Mouse (Mus musculus) heart, embryonic 11.5 days (tissue): ENCODE data around the gene Slc35e3. TPM values are rescaled to one million over a fixed set of nuclear protein-coding genes. Genes with fewer than 3 reads are reported as not detected.
"Not testable (repeated sequence)": the region's sequence is repeated elsewhere in the genome, so short reads cannot be mapped to it uniquely, and the experiment has no call there.

Experiments used
- ATAC-seq: fragments of 200-750 bp; cut with Nextera tagmentation; replicated peaks from 2 replicates; pipeline ENCODE4 v1.8.0; 2017; ENCODE audit warnings: moderate library complexity; ENCODE audit not compliant: insufficient number of reproducible peaks, low FRiP score, low TSS enrichment
- H3K27ac ChIP-seq: fragments of 300-500 bp; sonication (generic); 2 replicates; pipeline ENCODE4 v1.5.1; 2014; ENCODE audit warnings: mild to moderate bottlenecking, low read depth, low read length
- H3K27me3 ChIP-seq: fragments of 300-500 bp; sonication (generic); 2 replicates; pipeline ENCODE4 v1.6.1; 2014; ENCODE audit warnings: mild to moderate bottlenecking, low read length, mixed read lengths; ENCODE audit not compliant: control insufficient read depth, insufficient read depth
- H3K36me3 ChIP-seq: fragments of 300-500 bp; sonication (generic); 2 replicates; pipeline ENCODE4 v1.6.1; 2014; ENCODE audit warnings: mild to moderate bottlenecking, low read length, moderate library complexity, mixed read lengths; ENCODE audit not compliant: control insufficient read depth, insufficient read depth
- H3K4me1 ChIP-seq: fragments of 300-500 bp; sonication (generic); 2 replicates; pipeline ENCODE4 v1.6.1; 2014; ENCODE audit warnings: low read length; ENCODE audit not compliant: control insufficient read depth, insufficient read depth
- H3K4me2 ChIP-seq: fragments of 300-500 bp; sonication (generic); 2 replicates; pipeline ENCODE4 v1.6.1; 2014; ENCODE audit warnings: mild to moderate bottlenecking, moderate library complexity
- H3K4me3 ChIP-seq: fragments of 300-500 bp; sonication (generic); 2 replicates; pipeline ENCODE4 v1.5.1; 2014; ENCODE audit warnings: low read depth, low read length
- H3K9ac ChIP-seq: fragments of 300-500 bp; sonication (generic); 2 replicates; pipeline ENCODE4 v1.6.1; 2014; ENCODE audit warnings: mild to moderate bottlenecking, low read depth, low read length, moderate library complexity
- H3K9me3 ChIP-seq: fragments of 300-500 bp; sonication (generic); replicated peaks from 2 replicates; pipeline ENCODE4 v1.6.1; 2016; ENCODE audit warnings: low read length; ENCODE audit not compliant: control insufficient read depth
- WGBS: fragments of 180-500 bp; shearing (Covaris S2); extraction: QIAGEN DNeasy Blood & Tissue Kit; methylation state at CpG from one replicate; pipeline ENCODE4 v1.1.7; 2014; ENCODE audit not compliant: insufficient replicate concordance; 5-methylcytosine and 5-hydroxymethylcytosine counted together
- polyA plus RNA-seq: library from polyadenylated mRNA; unstranded; fragments of >200 nt; fragmentation: Nextera tagmentation; extraction: Ambion mirVana; gene quantifications from 2 replicates; pipeline ENCODE4 v1.2.1, GENCODE M21; 2014

The Slc35e3 gene
- polyA plus RNA-seq, 1 experiment from 2014 or later = 6.9 TPM

GRCm38 (mm10) chr10:117758749-117759727 lies 12.9 kb upstream of the Slc35e3 start:
- WGBS = 84% methylated on average over 18 of the region's 18 CpGs
- H3K4me1 ChIP-seq = no peaks in the 10 kb centered on the region
- no peak overlapping the region for H3K4me3 ChIP-seq
- no peak overlapping the region for H3K4me2 ChIP-seq
- no peak overlapping the region for H3K27ac ChIP-seq
- no peaks in the 10 kb centered on the region for H3K9me3 ChIP-seq
- H3K27me3 ChIP-seq = no peaks in the 10 kb centered on the region
- ATAC-seq = no peak
- H3K9ac ChIP-seq = no peak overlapping the region
- H3K36me3 ChIP-seq = peaks cover 68% of the 10 kb centered on the region

GRCm38 (mm10) chr10:117758344-117758743 lies 12.2 kb upstream of the Slc35e3 start:
- not testable (repeated sequence) for H3K4me1 ChIP-seq, H3K27ac ChIP-seq, H3K9me3 ChIP-seq, H3K4me2 ChIP-seq, ATAC-seq, H3K27me3 ChIP-seq, H3K4me3 ChIP-seq, H3K9ac ChIP-seq
- 97% methylated on average over 3 of the region's 3 CpGs for WGBS
- H3K36me3 ChIP-seq = peaks cover 63% of the 10 kb centered on the region

DNA sequence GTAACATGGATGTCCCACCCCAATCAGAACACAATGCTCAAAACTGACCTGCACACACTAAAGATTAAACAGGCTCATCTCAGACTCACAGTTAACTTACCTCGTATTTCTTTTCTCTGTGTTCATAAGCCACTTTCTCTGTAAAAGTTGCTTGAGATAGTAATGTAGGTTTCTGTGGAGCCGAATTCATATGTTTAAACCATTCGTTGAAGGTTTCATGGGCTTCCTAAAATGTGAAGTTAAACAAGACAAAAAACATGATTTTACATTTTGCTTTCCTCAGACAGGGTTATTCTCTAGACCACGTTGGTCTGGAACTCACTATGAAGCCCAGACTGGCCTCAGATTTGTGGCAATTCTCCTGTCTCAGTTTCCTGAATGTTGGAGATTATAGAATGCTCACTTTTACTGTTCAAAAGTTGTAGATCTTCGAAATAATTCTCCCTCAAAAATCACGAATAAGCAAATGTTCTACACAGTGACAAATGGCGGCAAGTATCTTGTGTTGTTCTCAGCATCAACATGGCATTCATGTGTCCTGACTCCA lies 11.7 kb upstream of the Slc35e3 start:
- H3K9me3 ChIP-seq = no peaks in the 10 kb centered on the region
- WGBS = 94% methylated on average over 7 of the region's 7 CpGs
- H3K27me3 ChIP-seq = no peaks in the 10 kb centered on the region
- H3K4me3 ChIP-seq = no peak overlapping the region
- no peaks in the 10 kb centered on the region for H3K4me1 ChIP-seq
- ATAC-seq = no peak
- no peak overlapping the region for H3K4me2 ChIP-seq
- H3K9ac ChIP-seq = no peak overlapping the region
- H3K36me3 ChIP-seq = peaks cover 60% of the 10 kb centered on the region
- H3K27ac ChIP-seq = no peak overlapping the region

GRCm38 (mm10) chr10:117757259-117757658 lies 11.1 kb upstream of the Slc35e3 start:
- no peak overlapping the region for H3K4me3 ChIP-seq
- H3K27ac ChIP-seq = no peak overlapping the region
- no peak for ATAC-seq
- whole genome bisulfite sequencing = 95% methylated on average over 1 of the region's 1 CpGs
- no peaks in the 10 kb centered on the region for H3K9me3 ChIP-seq
- H3K36me3 ChIP-seq = peaks cover 54% of the 10 kb centered on the region
- no peaks in the 10 kb centered on the region for H3K27me3 ChIP-seq
- H3K4me1 ChIP-seq = no peaks in the 10 kb centered on the region
- H3K4me2 ChIP-seq = no peak overlapping the region
- no peak overlapping the region for H3K9ac ChIP-seq

DNA sequence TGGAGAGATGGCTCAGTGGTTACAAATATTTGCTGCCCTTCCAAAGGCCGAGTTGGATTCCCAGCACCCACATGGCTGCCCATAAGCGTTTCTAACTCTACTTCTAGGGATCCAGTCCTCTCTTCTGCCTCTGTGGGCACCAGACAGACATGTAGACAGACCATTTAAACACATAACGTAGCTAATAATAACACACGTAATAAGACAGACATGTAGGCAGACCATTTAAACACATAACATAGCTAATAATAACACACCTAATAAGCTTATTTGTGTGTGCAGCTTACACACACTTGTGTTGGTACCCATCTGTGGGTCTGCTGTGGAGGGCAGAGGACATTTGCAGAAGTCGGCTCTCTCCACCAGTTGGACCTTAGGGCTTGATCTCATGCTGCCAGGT lies 10.6 kb upstream of the Slc35e3 start:
- Histone ChIP-seq H3K9ac (no peak overlapping the region), H3K4me1 (no peaks in the 10 kb centered on the region), H3K9me3 (no peaks in the 10 kb centered on the region), H3K27ac (no peak overlapping the region), H3K36me3 (peaks cover 52% of the 10 kb centered on the region), H3K27me3 (no peaks in the 10 kb centered on the region), H3K4me3 (no peak overlapping the region), H3K4me2 (no peak overlapping the region)
- no peak for ATAC-seq
- WGBS = 93% methylated on average over 5 of the region's 5 CpGs

- Histone ChIP-seq H3K4me2 (no peak overlapping the region), H3K4me1 (no peaks in the 10 kb centered on the region), H3K27me3 (no peaks in the 10 kb centered on the region), H3K4me3 (no peak overlapping the region), H3K27ac (no peak overlapping the region), H3K9ac (no peak overlapping the region), H3K9me3 (no peaks in the 10 kb centered on the region), H3K36me3 (peaks cover 52% of the 10 kb centered on the region)
- no peak for ATAC-seq
- 96% methylated on average over 11 of the region's 11 CpGs for WGBS
These were observed 9.8 kb upstream of the Slc35e3 start for GRCm38 (mm10) chr10:117755799-117756467.

GRCm38 (mm10) chr10:117755086-117755798 lies 9.1 kb upstream of the Slc35e3 start:
- no peaks in the 10 kb centered on the region for H3K4me1 ChIP-seq
- no peak overlapping the region for H3K4me2 ChIP-seq
- no peak for ATAC-seq
- H3K27ac ChIP-seq = no peak overlapping the region
- 86% methylated on average over 13 of the region's 13 CpGs for WGBS
- no peak overlapping the region for H3K4me3 ChIP-seq
- no peaks in the 10 kb centered on the region for H3K27me3 ChIP-seq
- H3K36me3 ChIP-seq = peaks cover 51% of the 10 kb centered on the region
- no peaks in the 10 kb centered on the region for H3K9me3 ChIP-seq
- H3K9ac ChIP-seq = no peak overlapping the region

- no peak for ATAC-seq
- WGBS = 90% methylated on average over 7 of the region's 7 CpGs
- Histone ChIP-seq H3K9me3 (no peaks in the 10 kb centered on the region), H3K4me2 (no peak overlapping the region), H3K36me3 (peaks cover 51% of the 10 kb centered on the region), H3K4me1 (no peaks in the 10 kb centered on the region), H3K9ac (no peak overlapping the region), H3K27ac (no peak overlapping the region), H3K4me3 (no peak overlapping the region), H3K27me3 (no peaks in the 10 kb centered on the region)
These were observed 8.4 kb upstream of the Slc35e3 start for GRCm38 (mm10) chr10:117754609-117754940.
